Mouse (Mus musculus) brain, embryonic 14.5 days (tissue): ENCODE measurements around the gene Mall.

ENCODE experiments used
- CTCF ChIP-seq: fragments of 200-500 bp; IDR thresholded peaks from 2 replicates; pipeline ENCODE4 v1.5.1; 2012; ENCODE audit warnings: inconsistent platforms, mild to moderate bottlenecking, moderate library complexity, borderline replicate concordance; ENCODE audit not compliant: insufficient read depth, insufficient read length; ENCODE audit errors: extremely low read depth
- POLR2A ChIP-seq: fragments of 200-500 bp; IDR thresholded peaks from 2 replicates; pipeline ENCODE4 v1.6.1; 2012; ENCODE audit warnings: mild to moderate bottlenecking, inconsistent platforms, borderline replicate concordance; ENCODE audit not compliant: poor library complexity, insufficient read depth, insufficient read length, severe bottlenecking; ENCODE audit errors: extremely low read depth

DNA sequence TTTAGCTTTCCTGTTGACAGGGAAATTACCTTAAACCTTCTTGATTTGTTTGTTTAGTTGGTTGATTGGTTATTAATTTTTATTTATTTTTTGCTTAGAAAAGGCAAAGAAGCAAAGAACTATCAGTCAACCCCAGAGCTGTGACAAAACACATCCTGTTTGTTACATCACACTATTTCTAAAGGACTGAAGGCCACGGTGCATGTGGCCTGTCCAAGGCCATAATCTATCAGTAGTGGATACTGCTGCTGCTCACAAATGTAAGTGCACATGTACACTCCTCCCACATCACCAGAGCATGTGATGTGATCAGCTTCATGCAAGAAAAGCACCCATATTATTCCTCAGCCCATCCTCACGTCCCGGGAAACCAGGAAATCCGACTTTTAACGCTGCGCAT lies 30.3 kb upstream of the Mall start:
- TF ChIP-seq CTCF (no peak), POLR2A (no peak)
